Mouse (Mus musculus) liver, adult 2 months (tissue): ENCODE measurements at regions not wholly inside any gene's neighbourhood (a gene's known extent, or its start where the extent isn't known, plus 50 kb on each side); places are given as distances from the start of the nearest gene placed in this dataset.

Source experiments
- DNase-seq: peaks from one replicate; pipeline ENCODE4 v3.0.0-alpha.2; 2011; ENCODE audit warnings: low read depth, low spot score; ENCODE audit errors: extremely low read depth
- H3K27ac ChIP-seq: fragments of 200-500 bp; replicated peaks from 2 replicates; pipeline ENCODE4 v1.5.1; 2012; ENCODE audit warnings: low read depth, mild to moderate bottlenecking, control low read depth, inconsistent platforms, low read length; ENCODE audit not compliant: insufficient read depth
- H3K27me3 ChIP-seq: fragments of 200-500 bp; 2 replicates; pipeline ENCODE4 v1.6.1; 2012; ENCODE audit warnings: mild to moderate bottlenecking, moderate library complexity, low read length, inconsistent platforms; ENCODE audit not compliant: control insufficient read depth, insufficient read depth
- H3K36me3 ChIP-seq: fragments of 200-500 bp; 2 replicates; pipeline ENCODE4 v1.6.1; 2012; ENCODE audit warnings: low read length, inconsistent platforms; ENCODE audit not compliant: control insufficient read depth, insufficient read depth
- H3K4me1 ChIP-seq: fragments of 200-500 bp; 2 replicates; pipeline ENCODE4 v1.6.1; 2011; ENCODE audit warnings: low read length; ENCODE audit not compliant: control insufficient read depth, insufficient read depth
- H3K4me3 ChIP-seq: fragments of 200-500 bp; 2 replicates; pipeline ENCODE4 v1.5.1; 2011; ENCODE audit warnings: low read depth, mild to moderate bottlenecking, control low read depth, low read length, moderate library complexity; ENCODE audit not compliant: insufficient read depth
- H3K79me2 ChIP-seq: fragments of 200-500 bp; 2 replicates; pipeline ENCODE4 v1.6.1; 2012; ENCODE audit warnings: inconsistent platforms, mild to moderate bottlenecking, low read length, moderate library complexity; ENCODE audit not compliant: control insufficient read depth, insufficient read depth
- H3K9ac ChIP-seq: fragments of 200-500 bp; 2 replicates; pipeline ENCODE4 v1.6.1; 2012; ENCODE audit warnings: low read depth, mild to moderate bottlenecking, control low read depth, inconsistent platforms, low read length
- CTCF ChIP-seq: fragments of 200-500 bp; IDR thresholded peaks from 2 replicates; pipeline ENCODE4 v1.5.1; 2011; ENCODE audit warnings: low read depth, low read length, control low read depth
- POLR2A ChIP-seq: fragments of 200-500 bp; IDR thresholded peaks from 2 replicates; pipeline ENCODE4 v1.6.1; 2011; ENCODE audit warnings: low read length, control low read depth; ENCODE audit not compliant: insufficient read depth; ENCODE audit errors: extremely low read depth
- WGBS: fragments of 180-500 bp; shearing (Covaris S2); methylation state at CpG from one replicate; pipeline ENCODE4 v1.1.7; 2018; 5-methylcytosine and 5-hydroxymethylcytosine counted together

DNA sequence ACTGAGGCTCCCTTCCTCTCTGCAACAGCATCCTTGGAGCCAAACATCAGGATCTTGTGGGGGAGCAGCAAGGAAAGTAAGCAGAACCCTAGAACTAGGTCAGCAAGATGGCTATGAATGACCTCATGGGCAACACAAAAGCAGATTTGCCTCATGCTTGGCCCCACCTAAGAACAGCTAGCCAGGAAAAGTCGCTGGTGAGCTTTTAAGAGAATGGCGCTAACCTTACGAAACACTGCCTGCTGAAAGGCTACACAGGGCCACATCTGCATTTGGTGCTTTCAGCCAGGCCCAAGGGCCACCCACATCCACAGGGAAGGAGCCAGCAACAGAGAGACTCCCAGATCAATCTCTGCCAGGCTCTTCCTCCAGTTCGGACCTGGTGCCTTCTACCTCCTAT is 182.7 kb upstream of the Zfp703 start:
- Histone ChIP-seq H3K4me3 (no peak overlapping the region), H3K27ac (no peak overlapping the region), H3K9ac (no peak overlapping the region), H3K4me1 (no peaks in the 10 kb centered on the region), H3K79me2 (no peaks in the 10 kb centered on the region), H3K36me3 (no peaks in the 10 kb centered on the region), H3K27me3 (no peaks in the 10 kb centered on the region)
- WGBS: 88% methylated on average over 4 of the region's 4 CpGs
- no peak for DNase-seq
- TF ChIP-seq CTCF (no peak), POLR2A (no peak)

DNA sequence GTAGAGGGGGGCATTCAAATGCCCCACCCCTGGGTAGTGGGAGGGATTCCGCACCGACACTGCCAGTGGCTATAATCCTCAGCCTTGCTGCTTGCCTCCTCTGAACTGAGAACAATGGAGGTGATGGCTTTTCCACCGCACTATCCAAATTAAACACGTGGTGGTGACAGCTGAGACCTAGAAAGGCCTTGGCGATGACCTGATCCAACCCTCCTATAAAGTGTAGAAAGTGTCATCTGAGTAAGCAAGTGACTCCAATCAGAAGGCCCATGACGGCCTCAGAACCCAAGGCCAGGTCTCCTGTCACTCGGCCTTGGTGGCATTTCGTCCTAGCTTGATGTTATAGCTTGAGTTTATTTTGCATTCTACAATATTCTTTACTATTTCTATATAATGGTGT is 181.5 kb upstream of the Zfp703 start:
- no peaks in the 10 kb centered on the region for H3K79me2 ChIP-seq
- no peak for DNase-seq
- H3K36me3 ChIP-seq: no peaks in the 10 kb centered on the region

DNA sequence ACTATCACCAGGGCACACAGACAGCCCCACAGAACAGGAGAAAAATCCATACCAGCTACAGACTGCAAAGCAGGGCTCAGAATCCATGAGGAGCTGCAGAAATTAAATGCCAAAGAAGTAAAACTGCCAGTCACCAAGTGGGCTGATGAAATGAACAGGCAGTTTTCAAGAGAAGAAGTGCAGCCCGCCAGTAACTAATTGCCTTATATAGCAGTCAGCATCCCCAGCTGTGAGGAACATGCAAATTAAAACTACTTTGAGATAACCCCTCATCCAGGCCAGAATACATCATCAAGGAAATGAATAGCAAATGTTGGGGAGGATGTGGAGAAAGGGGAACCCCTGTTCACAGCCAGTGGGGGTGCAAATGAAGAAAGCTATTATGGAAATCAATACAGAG is 177.3 kb upstream of the Zfp703 start:
- Histone ChIP-seq H3K79me2 (no peaks in the 10 kb centered on the region), H3K27me3 (no peaks in the 10 kb centered on the region), H3K4me3 (no peak overlapping the region), H3K4me1 (no peaks in the 10 kb centered on the region), H3K36me3 (no peaks in the 10 kb centered on the region), H3K9ac (no peak overlapping the region), H3K27ac (no peak overlapping the region)
- DNase-seq: no peak
- WGBS: 70% methylated on average over 1 of the region's 1 CpGs
- TF ChIP-seq CTCF (no peak), POLR2A (no peak)

More for the DNA sequence above, 181.5 kb upstream of the Zfp703 start:
- 84% methylated on average over 8 of the region's 8 CpGs for WGBS
- H3K4me1 ChIP-seq: no peaks in the 10 kb centered on the region
- H3K27ac ChIP-seq: no peak overlapping the region
- no peaks in the 10 kb centered on the region for H3K27me3 ChIP-seq
- no peak for TF ChIP-seq POLR2A
- TF ChIP-seq CTCF: no peak
- H3K9ac ChIP-seq: no peak overlapping the region
- H3K4me3 ChIP-seq: no peak overlapping the region

DNA sequence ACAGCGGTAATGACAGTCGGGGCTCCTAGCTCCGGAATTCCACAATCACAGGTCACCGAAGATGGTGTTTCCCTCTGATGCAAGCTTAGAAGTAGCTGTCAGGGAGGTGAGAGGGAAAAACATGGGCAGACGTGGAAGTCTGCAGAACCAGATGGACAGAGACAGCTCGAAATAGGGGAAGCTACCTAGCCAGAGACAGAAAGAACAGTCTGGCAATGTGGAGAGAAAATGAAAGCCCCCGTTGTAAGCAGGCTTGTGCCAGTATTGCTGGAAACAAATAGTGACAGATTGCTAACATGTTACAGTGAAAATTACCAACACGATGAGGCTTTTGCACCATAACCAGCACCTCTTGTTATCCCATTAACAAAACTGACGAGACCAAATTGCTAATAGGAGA is 173.0 kb upstream of the Zfp703 start:
- Histone ChIP-seq H3K4me3 (no peak overlapping the region), H3K9ac (no peak overlapping the region), H3K27ac (no peak overlapping the region), H3K27me3 (no peaks in the 10 kb centered on the region), H3K36me3 (no peaks in the 10 kb centered on the region), H3K79me2 (no peaks in the 10 kb centered on the region), H3K4me1 (no peaks in the 10 kb centered on the region)
- no peak for DNase-seq
- TF ChIP-seq POLR2A (no peak), CTCF (no peak)
- 64% methylated on average over 9 of the region's 9 CpGs for WGBS

DNA sequence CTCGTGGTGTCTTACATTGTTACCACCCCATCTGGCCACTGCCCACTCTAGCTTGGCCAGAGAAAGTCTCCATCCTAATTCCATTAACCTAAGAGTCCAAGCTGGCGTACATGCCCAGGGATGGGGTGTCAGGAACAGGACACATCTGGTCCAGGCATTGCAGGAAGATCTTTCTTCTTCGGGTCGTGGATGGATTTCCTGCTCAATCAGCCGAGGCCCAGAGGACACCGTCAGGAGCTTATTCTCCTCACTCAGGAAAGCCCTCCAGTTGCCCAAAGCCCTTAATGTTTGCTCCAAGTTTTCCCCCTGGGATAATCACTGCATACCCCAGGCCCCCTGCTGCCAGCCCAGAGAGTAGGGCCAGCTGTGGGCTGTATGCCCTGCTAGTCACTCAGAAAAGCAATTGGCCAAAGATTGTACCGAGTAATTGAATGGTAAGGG is 172.2 kb upstream of the Zfp703 start:
- H3K4me1 ChIP-seq: no peaks in the 10 kb centered on the region
- no peak for DNase-seq
- H3K27ac ChIP-seq: no peak overlapping the region
- 70% methylated on average over 7 of the region's 7 CpGs for WGBS
- no peaks in the 10 kb centered on the region for H3K27me3 ChIP-seq
- H3K9ac ChIP-seq: no peak overlapping the region
- H3K36me3 ChIP-seq: no peaks in the 10 kb centered on the region
- no peaks in the 10 kb centered on the region for H3K79me2 ChIP-seq
- no peak overlapping the region for H3K4me3 ChIP-seq
- TF ChIP-seq POLR2A (no peak), CTCF (no peak)

DNA sequence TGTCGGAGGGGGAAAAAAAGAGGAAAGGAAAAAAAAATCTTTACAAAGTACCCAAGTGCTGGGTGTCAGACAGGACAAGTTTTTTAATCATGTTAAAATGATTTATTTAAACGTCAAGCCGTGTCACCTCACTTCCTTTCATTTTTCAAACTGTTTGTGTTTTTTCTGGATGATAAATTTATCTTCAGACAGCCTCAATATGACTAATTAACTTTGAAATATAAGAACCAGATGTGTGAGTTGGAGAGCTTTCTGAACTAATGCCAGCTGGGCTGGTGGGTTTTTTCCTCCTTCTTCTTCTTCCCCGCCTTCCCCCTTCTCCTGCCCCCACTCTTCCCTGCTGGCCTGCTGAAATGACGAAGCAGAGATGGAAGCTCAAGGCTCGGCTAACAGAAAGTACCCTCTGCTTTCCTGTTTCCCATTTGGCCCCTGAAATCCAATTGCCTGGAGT is 171.7 kb upstream of the Zfp703 start:
- Histone ChIP-seq H3K27me3 (no peaks in the 10 kb centered on the region), H3K79me2 (no peaks in the 10 kb centered on the region), H3K4me3 (no peak overlapping the region), H3K36me3 (no peaks in the 10 kb centered on the region), H3K4me1 (no peaks in the 10 kb centered on the region), H3K27ac (no peak overlapping the region), H3K9ac (no peak overlapping the region)
- no peak for TF ChIP-seq POLR2A
- no peak for TF ChIP-seq CTCF
- peak; percentile 4 for DNase-seq
- WGBS: 65% methylated on average over 6 of the region's 6 CpGs
